Mouse (Mus musculus) kidney, embryonic 16.5 days (tissue): ENCODE results near the gene Arhgap25. TPM values are rescaled to one million over a fixed set of nuclear protein-coding genes. Genes with fewer than 3 reads are reported as not detected.

Source experiments
- ATAC-seq: fragments of 200-750 bp; cut with Nextera tagmentation; 2 replicates; pipeline ENCODE4 v1.8.0; 2017; ENCODE audit warnings: moderate TSS enrichment; ENCODE audit not compliant: low FRiP score, low TSS enrichment
- H3K27ac ChIP-seq: fragments of 300-500 bp; sonication (generic); 2 replicates; pipeline ENCODE4 v1.5.1; 2014; ENCODE audit warnings: low read length
- H3K27me3 ChIP-seq: fragments of 300-500 bp; sonication (generic); 2 replicates; pipeline ENCODE4 v1.6.1; 2014; ENCODE audit warnings: low read length, control low read depth, mixed read lengths; ENCODE audit not compliant: insufficient read depth
- H3K36me3 ChIP-seq: fragments of 300-500 bp; sonication (generic); 2 replicates; pipeline ENCODE4 v1.6.1; 2014; ENCODE audit warnings: low read length, control low read depth, mixed read lengths; ENCODE audit not compliant: insufficient read depth
- H3K4me1 ChIP-seq: fragments of 300-500 bp; sonication (generic); 2 replicates; pipeline ENCODE4 v1.6.1; 2014; ENCODE audit warnings: low read length, control low read depth, mixed read lengths; ENCODE audit not compliant: insufficient read depth
- H3K4me2 ChIP-seq: fragments of 300-500 bp; sonication (generic); replicated peaks from 2 replicates; pipeline ENCODE4 v1.6.1; 2014; ENCODE audit warnings: low read depth, low read length
- H3K4me3 ChIP-seq: fragments of 300-500 bp; sonication (generic); 2 replicates; pipeline ENCODE4 v1.5.1; 2014; ENCODE audit warnings: mild to moderate bottlenecking, low read length
- H3K9ac ChIP-seq: fragments of 300-500 bp; sonication (generic); replicated peaks from 2 replicates; pipeline ENCODE4 v1.6.1; 2014; ENCODE audit warnings: low read length
- H3K9me3 ChIP-seq: fragments of 300-500 bp; sonication (generic); 2 replicates; pipeline ENCODE4 v1.6.1; 2016; ENCODE audit warnings: low read length, control low read depth
- WGBS: fragments of 180-500 bp; shearing (Covaris S2); extraction: QIAGEN DNeasy Blood & Tissue Kit; methylation state at CpG from one replicate; pipeline ENCODE4 v1.1.7; 2014; 5-methylcytosine and 5-hydroxymethylcytosine counted together
- polyA plus RNA-seq: library from polyadenylated mRNA; unstranded; fragments of >200 nt; fragmentation: Nextera tagmentation; extraction: Ambion mirVana; gene quantifications from 2 replicates; pipeline ENCODE4 v1.2.1, GENCODE M21; 2015

Gene Arhgap25
- polyA plus RNA-seq, 1 experiment from 2014 or later, result 6.3 TPM

DNA sequence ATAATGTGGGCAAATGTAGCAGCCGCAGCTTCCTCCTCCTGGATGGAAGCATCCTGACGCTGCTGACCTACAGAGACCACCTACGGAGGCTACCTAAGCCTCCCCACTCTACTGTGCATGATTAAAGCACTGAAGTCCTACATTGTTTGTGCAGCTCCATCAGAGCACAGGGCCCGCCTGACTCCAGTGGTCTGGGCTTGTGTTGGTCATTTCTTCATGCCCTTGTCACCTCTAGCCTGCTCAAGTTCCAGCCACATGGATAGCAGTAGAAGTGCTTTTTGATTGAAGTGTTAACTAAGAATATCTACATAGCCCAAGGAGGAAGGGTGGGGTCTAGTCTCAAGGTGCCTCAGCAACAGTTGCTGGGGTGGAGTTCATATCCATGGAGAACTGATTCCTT, 31.3 kb upstream of the Arhgap25 start:
- Histone ChIP-seq H3K4me1 (peaks cover 4% of the 10 kb centered on the region; the same call in 1 of the 2 replicates), H3K9ac (no peak overlapping the region), H3K27me3 (no peaks in the 10 kb centered on the region), H3K9me3 (no peaks in the 10 kb centered on the region), H3K27ac (no peak overlapping the region), H3K36me3 (no peaks in the 10 kb centered on the region), H3K4me3 (no peak overlapping the region), H3K4me2 (no peak overlapping the region)
- 90% methylated on average over 4 of the region's 4 CpGs for WGBS
- no peak for ATAC-seq

DNA sequence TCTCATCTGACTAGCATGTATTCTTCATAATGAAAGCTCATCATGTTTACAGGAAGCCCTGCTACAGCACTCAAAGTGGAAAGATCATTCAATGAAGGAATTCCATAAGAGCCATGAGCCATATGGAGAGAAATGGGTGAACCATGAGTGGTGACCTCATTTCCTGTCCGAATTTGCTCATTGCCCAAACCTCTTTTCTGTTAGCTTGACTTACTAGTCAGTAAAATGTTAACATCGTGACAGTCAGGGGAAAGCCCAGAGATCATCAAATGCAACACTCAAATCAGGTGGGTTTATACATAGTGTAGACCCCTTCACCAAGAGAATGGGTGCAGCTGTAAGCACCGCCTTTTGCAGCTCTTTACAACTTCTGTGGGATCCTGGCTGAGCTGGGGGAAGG, 20.7 kb upstream of the Arhgap25 start:
- 88% methylated on average over 3 of the region's 3 CpGs for WGBS
- ATAC-seq, result no peak
- no peak overlapping the region for H3K27ac ChIP-seq

DNA sequence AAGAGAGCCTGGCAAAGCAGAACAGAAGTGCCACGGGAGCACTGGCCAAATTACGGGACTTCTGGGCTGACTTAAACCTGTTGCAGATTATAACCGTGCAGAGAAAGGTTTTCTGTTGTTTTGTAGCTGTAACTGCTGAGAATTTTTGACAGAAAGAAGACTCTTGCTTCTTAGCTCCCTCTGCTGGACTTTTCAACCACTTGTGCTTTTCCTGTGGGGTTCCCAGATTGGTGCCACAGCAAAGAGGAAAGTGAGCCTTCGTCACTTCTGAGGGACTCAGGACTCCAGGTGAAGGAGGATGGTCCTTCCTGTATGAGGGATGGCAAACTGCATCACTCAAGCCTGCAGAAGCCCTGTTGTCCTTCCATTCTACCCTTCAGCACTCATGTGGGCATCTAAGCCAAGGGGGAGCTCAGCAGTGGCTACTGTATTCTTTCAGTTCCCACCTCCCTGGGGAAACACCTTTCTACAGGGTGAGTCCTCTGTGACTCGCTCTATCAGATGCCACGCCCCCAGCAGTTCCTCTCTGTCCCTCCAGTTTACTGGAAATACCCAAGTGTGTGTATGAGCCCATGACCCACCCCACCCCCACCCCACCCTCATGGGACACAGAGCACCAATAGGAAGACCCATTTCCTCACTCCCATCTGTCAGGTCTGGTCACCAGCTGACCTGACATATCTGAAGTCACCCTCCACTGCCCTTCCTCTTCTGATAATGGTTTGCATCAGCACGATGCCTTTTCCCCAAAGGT, 19.2 kb upstream of the Arhgap25 start:
- no peaks in the 10 kb centered on the region for H3K36me3 ChIP-seq
- ATAC-seq, result no peak
- no peaks in the 10 kb centered on the region for H3K9me3 ChIP-seq
- H3K9ac ChIP-seq, result no peak overlapping the region
- no peak overlapping the region for H3K4me2 ChIP-seq
- no peak overlapping the region for H3K27ac ChIP-seq
- no peak overlapping the region for H3K4me3 ChIP-seq
- WGBS, result 66% methylated on average over 7 of the region's 7 CpGs
- no peaks in the 10 kb centered on the region for H3K4me1 ChIP-seq
- H3K27me3 ChIP-seq, result no peaks in the 10 kb centered on the region

More for the DNA sequence above, 20.7 kb upstream of the Arhgap25 start:
- H3K9ac ChIP-seq, result no peak overlapping the region
- no peak overlapping the region for H3K4me2 ChIP-seq
- H3K4me1 ChIP-seq, result no peaks in the 10 kb centered on the region
- H3K27me3 ChIP-seq, result no peaks in the 10 kb centered on the region
- no peak overlapping the region for H3K4me3 ChIP-seq
- H3K9me3 ChIP-seq, result no peaks in the 10 kb centered on the region
- no peaks in the 10 kb centered on the region for H3K36me3 ChIP-seq

DNA sequence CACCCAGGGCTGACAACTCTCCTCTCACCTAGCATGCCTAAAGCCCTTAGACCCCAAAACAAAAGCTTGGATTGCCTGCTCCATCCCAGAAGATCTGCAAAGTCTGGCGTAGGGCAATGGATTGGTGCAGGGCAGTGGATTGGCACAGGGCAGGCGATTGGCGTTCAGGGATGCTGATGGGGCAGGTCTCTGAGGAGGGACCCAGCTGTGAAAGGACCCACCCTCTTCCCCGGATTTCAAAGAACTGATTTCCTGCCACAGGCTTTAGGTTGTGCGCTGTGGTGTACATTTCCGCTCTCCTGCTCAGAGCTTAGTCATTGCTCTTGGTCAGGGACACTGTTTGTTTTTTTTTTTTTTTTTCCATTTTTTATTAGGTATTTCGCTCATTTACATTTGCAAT, 14.8 kb upstream of the Arhgap25 start:
- no peak for ATAC-seq

DNA sequence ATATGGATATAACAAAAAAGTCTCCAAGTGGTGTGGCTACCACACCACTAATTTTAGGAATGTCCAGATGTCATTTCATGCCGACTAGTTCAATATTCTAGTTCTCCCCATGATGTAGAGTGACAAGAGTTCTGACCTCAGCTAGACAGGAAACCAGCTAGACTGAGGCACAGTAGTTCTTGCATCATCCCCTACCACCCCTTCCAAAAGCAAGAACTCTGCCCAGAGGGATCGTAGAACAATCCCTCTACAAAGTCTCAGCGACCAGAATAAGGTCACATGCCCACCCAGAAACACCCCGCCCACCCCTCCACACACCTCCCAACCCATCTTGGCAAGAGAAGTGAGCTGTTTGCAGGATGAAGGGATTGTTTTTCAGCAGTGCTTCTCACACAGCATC, 14.4 kb upstream of the Arhgap25 start:
- WGBS, result 80% methylated on average over 4 of the region's 4 CpGs
- H3K4me2 ChIP-seq, result no peak overlapping the region

More for the DNA sequence above, 14.8 kb upstream of the Arhgap25 start:
- 91% methylated on average over 7 of the region's 7 CpGs for WGBS
- H3K4me2 ChIP-seq, result no peak overlapping the region
- no peaks in the 10 kb centered on the region for H3K4me1 ChIP-seq
- H3K36me3 ChIP-seq, result no peaks in the 10 kb centered on the region
- no peak overlapping the region for H3K27ac ChIP-seq
- no peaks in the 10 kb centered on the region for H3K27me3 ChIP-seq
- H3K9ac ChIP-seq, result no peak overlapping the region
- peaks cover 9% of the 10 kb centered on the region; the same call in 1 of the 2 replicates for H3K9me3 ChIP-seq
- H3K4me3 ChIP-seq, result no peak overlapping the region

DNA sequence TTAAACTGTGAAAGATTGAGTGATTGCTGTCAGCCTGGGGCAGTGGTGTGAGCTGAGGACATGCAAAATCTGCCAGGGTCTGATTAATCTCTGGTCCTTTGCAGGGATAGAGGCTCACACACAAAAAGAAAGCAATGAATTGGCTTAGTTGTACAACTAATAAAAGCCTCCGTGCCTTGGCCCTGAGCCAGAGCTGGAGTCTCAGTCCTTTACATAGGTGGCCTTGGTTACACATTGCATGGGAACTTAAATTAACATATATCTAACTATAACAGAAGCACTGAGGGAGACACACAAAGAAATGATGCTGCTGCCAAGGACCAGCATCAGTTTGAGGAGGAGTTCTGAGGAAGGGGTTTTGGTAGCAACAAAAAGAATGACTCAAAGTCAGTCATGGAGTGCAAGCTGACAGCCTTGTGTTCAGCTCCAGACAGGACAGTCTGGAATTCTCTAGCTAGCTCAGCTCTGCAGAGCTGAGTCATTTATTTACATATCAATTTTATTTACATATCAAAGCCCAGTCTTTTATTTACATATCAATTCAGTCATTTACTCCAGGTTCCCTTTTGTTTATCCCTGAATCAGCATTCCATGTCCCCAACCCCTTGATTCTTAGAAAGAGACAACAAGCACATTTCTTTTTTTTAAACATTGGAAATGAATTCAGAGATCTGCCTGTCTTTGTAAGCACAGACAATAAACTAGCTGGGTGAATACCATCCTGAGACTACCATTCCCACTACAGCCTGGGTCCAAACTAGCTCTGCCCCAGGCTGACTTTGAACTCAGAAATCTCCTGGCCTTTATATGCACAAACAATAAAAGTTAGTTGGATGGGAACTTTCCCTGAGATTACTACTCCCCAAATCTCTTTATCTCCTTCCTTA, 12.5 kb upstream of the Arhgap25 start:
- no peak overlapping the region for H3K27ac ChIP-seq
- no peak for ATAC-seq
- WGBS, result 37% methylated on average over 1 of the region's 1 CpGs

More for the DNA sequence above, 14.4 kb upstream of the Arhgap25 start:
- Histone ChIP-seq H3K9ac (no peak overlapping the region), H3K36me3 (no peaks in the 10 kb centered on the region), H3K27ac (no peak overlapping the region), H3K9me3 (peaks cover 9% of the 10 kb centered on the region; the same call in 1 of the 2 replicates), H3K4me3 (no peak overlapping the region), H3K4me1 (no peaks in the 10 kb centered on the region), H3K27me3 (no peaks in the 10 kb centered on the region)
- ATAC-seq, result no peak

DNA sequence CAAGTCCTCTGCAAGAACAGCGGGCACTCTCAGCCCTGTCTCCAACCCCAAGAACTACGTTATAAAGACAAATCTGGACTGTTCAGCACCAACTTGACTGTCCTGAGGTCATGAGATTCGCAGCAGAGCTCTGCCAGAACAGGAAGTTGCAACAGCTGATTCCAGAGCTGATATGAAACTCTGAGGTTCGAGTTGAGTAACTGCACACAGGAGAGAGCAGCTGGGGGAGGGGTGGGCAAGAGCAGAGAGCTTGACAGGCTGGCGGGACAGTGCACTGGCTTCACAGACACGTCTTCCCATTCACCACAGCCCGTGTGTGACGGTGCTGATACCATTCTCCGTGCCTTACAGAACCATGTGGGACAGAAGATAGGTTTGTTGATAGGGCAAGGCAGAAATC, 9.0 kb upstream of the Arhgap25 start:
- 0 out of 2 replicates have a peak, but pooled peaks have one; percentile 39 for ATAC-seq

More for the DNA sequence above, 12.5 kb upstream of the Arhgap25 start:
- no peaks in the 10 kb centered on the region; the same call in 1 of the 2 replicates for H3K4me1 ChIP-seq
- peaks cover 9% of the 10 kb centered on the region; the same call in 1 of the 2 replicates for H3K9me3 ChIP-seq
- no peaks in the 10 kb centered on the region for H3K36me3 ChIP-seq
- no peaks in the 10 kb centered on the region for H3K27me3 ChIP-seq
- H3K9ac ChIP-seq, result no peak overlapping the region
- H3K4me2 ChIP-seq, result no peak overlapping the region
- H3K4me3 ChIP-seq, result no peak overlapping the region

DNA sequence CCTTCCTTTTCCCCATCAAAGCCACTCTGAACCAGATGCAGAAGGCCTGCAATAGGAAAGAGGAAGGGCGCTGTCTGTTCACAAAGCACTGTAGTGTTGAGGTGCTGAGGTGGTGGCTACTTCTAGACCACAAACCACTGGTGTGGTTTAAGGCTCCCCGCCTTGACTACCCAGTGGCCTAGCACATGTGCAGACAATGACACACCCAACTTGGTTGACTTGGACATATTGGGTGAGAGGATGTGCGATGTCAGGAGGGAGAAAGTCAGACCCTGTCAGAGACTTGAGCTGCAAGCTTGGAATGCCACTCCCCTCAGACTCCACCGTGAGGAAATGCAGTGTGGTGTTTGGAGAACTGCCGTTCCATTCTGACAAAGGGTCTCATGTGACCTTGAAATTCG, 8.1 kb upstream of the Arhgap25 start:
- Histone ChIP-seq H3K4me2 (no peak overlapping the region), H3K9ac (no peak overlapping the region), H3K9me3 (peaks cover 3% of the 10 kb centered on the region; the same call in 1 of the 2 replicates), H3K4me1 (no peaks in the 10 kb centered on the region; the same call in 1 of the 2 replicates), H3K4me3 (no peak overlapping the region), H3K27ac (no peak overlapping the region), H3K27me3 (no peaks in the 10 kb centered on the region), H3K36me3 (no peaks in the 10 kb centered on the region)
- no peak for ATAC-seq
- 83% methylated on average over 6 of the region's 6 CpGs for WGBS

More for the DNA sequence above, 9.0 kb upstream of the Arhgap25 start:
- Histone ChIP-seq H3K4me3 (no peak overlapping the region), H3K27me3 (no peaks in the 10 kb centered on the region), H3K4me2 (0 out of 2 replicates have a peak overlapping the region, but pooled peaks have one; percentile 3), H3K9ac (no peak overlapping the region), H3K9me3 (peaks cover 9% of the 10 kb centered on the region; the same call in 1 of the 2 replicates), H3K4me1 (no peaks in the 10 kb centered on the region; the same call in 1 of the 2 replicates), H3K36me3 (no peaks in the 10 kb centered on the region), H3K27ac (no peak overlapping the region)
- WGBS, result 51% methylated on average over 9 of the region's 9 CpGs

DNA sequence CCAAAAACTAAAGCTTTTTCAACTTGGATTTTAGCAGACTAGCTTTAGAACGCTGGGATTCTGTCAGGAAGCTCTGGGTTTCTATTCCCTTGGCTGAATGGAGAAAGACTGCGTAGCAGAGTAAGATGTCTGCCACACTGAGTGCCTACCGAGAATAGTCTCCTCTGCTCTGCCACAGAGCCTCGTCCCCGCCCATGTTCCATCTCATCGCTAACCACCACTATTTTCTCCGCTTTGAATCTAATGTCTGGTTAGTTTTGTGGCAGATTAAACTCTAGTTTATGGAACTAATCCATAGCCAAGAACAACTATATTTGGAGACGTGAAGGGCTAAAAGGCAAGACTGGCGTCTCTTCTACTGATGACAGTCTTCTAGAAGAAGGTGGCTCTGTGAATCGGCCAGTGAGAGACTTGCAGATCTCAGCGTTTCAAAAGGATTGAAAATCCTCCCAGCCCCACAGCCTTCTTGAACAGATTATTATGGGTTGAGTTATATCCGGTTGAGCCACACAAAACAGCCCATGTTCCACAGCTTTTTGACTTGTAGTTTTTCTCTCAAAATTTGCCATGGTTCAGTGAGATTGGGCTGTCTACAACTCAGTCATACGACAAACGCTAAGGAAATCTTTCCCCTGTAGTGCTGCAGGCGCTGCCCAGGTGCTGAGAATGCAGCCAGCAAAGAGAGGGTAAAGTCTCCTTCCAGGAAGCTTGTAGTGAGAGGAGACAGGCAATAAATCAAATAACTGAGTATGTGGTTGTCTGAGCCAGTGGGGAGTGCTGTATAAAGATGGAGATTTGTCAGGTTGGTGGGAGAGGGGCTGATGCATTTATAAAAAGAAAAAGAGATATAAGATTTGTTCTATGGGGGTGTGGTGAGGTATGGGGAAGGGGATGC, 5.6 kb upstream of the Arhgap25 start:
- H3K9ac ChIP-seq, result no peak overlapping the region
- H3K4me3 ChIP-seq, result no peak overlapping the region
- no peak overlapping the region for H3K27ac ChIP-seq
- no peaks in the 10 kb centered on the region for H3K9me3 ChIP-seq
- no peak overlapping the region for H3K4me2 ChIP-seq
- no peaks in the 10 kb centered on the region; the same call in 1 of the 2 replicates for H3K4me1 ChIP-seq
- H3K36me3 ChIP-seq, result no peaks in the 10 kb centered on the region
- H3K27me3 ChIP-seq, result no peaks in the 10 kb centered on the region
- no peak for ATAC-seq
- WGBS, result 70% methylated on average over 15 of the region's 15 CpGs
